Mouse (Mus musculus): Measurements from ENCODE around the gene Hist1h2ag.

- no peak for TF ChIP-seq CTCF (IDR thresholded peaks at IDR 0.05; ENCODE audit: borderline replicate concordance, control insufficient read depth, extremely low read depth, insufficient read depth, low read length, poor library complexity)
- no peak for TF ChIP-seq POLR2A (IDR thresholded peaks at IDR 0.05; ENCODE audit: control insufficient read depth, extremely low read depth, insufficient read depth, low read length, poor library complexity)
These were observed 5.3 kb downstream of the Hist1h2ag start for GRCm38 (mm10) chr13:22037415-22037814.

Measured in thymus, adult 2 months (tissue).